Mouse (Mus musculus) left cerebral cortex, postnatal 14 days (tissue): Measurements from ENCODE around the gene Scd4. TPM values are rescaled to one million over a fixed set of nuclear protein-coding genes. Genes with fewer than 3 reads are reported as not detected.

Experiments
- DNase-seq, 2 experiments: peaks; one replicate each; pipeline ENCODE4 v3.0.0; 2021 to 2022; ENCODE audit warnings: low spot score in 2 of 2, mixed read lengths in 1 of 2
- intact Hi-C: fragments of 180-260 bp; cut with DNase I; formaldehyde crosslinking; loops from one replicate; pipeline ENCODE4 v1.15.1; 2025
- long read RNA-seq, 2 experiments: library from polyadenylated mRNA; stranded (forward); transcript quantifications; one replicate each; pipeline ENCODE4 v2.0.0; 2021
- total RNA-seq, 2 experiments: library from RNA; stranded (reverse); gene quantifications; 2 replicates each; pipeline ENCODE4 v1.2.3; 2021

Gene Scd4
- total RNA-seq, result 1 to 10 TPM; 1.9 to 2.1 TPM
- long read RNA-seq, experiment 1, result 0 reads
- long read RNA-seq, experiment 2, result 0 reads

- DNase-seq, result peak; percentile 56
- intact Hi-C loops, result no loop called here
Observed at GRCm38 (mm10) chr19:44332833-44333623, at the start of gene Scd4. Scd4 (plus strand) TSS chr19:44333092.

- DNase-seq, result no peak
- intact Hi-C loops, result no loop called here
Observed at GRCm38 (mm10) chr19:44283157-44284024, 49.5 kb upstream of the Scd4 start.

- DNase-seq, result peak; percentile 92 to 97
- intact Hi-C loops, result no loop called here
Observed at GRCm38 (mm10) chr19:44284025-44284695, 48.7 kb upstream of the Scd4 start.

GRCm38 (mm10) chr19:44284723-44285122 is 48.2 kb upstream of the Scd4 start:
- intact Hi-C loops, result no loop called here
- no peak for DNase-seq

- no peak for DNase-seq
- intact Hi-C loops, result no loop called here
Observed at GRCm38 (mm10) chr19:44285554-44285953, 47.3 kb upstream of the Scd4 start.

- intact Hi-C loops, result no loop called here
- no peak for DNase-seq
Observed at GRCm38 (mm10) chr19:44286109-44286508, 46.8 kb upstream of the Scd4 start.

- intact Hi-C loops, result no loop called here
- no peak for DNase-seq
Observed at GRCm38 (mm10) chr19:44287415-44288110, 45.3 kb upstream of the Scd4 start.

GRCm38 (mm10) chr19:44292083-44292482 is 40.8 kb upstream of the Scd4 start:
- DNase-seq, result no peak
- intact Hi-C loops, result no loop called here

- intact Hi-C loops, result no loop called here
- no peak for DNase-seq
Observed at GRCm38 (mm10) chr19:44292483-44292882, 40.4 kb upstream of the Scd4 start.

GRCm38 (mm10) chr19:44292941-44293768 is 39.7 kb upstream of the Scd4 start, which contains the start of gene Scd2:
Scd2 (plus strand) TSS chr19:44293674.
- intact Hi-C loops, result no loop called here
- DNase-seq, result no peak

- intact Hi-C loops, result loop anchor here (1.0 kb wide), 1 partner anchor 27 kb away; no protein-coding TSS in a partner anchor
- peak; percentile 95 to 98 for DNase-seq
Observed at GRCm38 (mm10) chr19:44293769-44294551, 38.9 kb upstream of the Scd4 start.

GRCm38 (mm10) chr19:44294588-44295041 is 38.3 kb upstream of the Scd4 start:
- intact Hi-C loops, result loop anchor here (1.0 to 5.0 kb wide), 3 partner anchors 27 to 113 kb away; partner anchors contain the start of gene Scd1
- DNase-seq, result peak; percentile 88 to 89

GRCm38 (mm10) chr19:44295251-44295650 is 37.6 kb upstream of the Scd4 start:
- peak in 1 of 2 experiments; percentile 61 for DNase-seq
- intact Hi-C loops, result loop anchor here (1.0 to 5.0 kb wide), 2 partner anchors 48 to 112 kb away; partner anchors contain the start of gene Scd1

GRCm38 (mm10) chr19:44295741-44296140 is 37.2 kb upstream of the Scd4 start:
- peak; percentile 87 to 88 for DNase-seq
- intact Hi-C loops, result loop anchor here (1.0 to 5.0 kb wide), 2 partner anchors 48 to 112 kb away; partner anchors contain the start of gene Scd1

GRCm38 (mm10) chr19:44296186-44296585 is 36.7 kb upstream of the Scd4 start:
- intact Hi-C loops, result loop anchor here (5.0 kb wide), 1 partner anchor 111 kb away; the partner anchor contains the start of gene Scd1
- no peak for DNase-seq

GRCm38 (mm10) chr19:44297068-44297760 is 35.7 kb upstream of the Scd4 start:
- no peak for DNase-seq
- intact Hi-C loops, result loop anchor here (5.0 kb wide), 1 partner anchor 110 kb away; the partner anchor contains the start of gene Scd1
